Mouse (Mus musculus): ENCODE data around the gene Zfp385c. TPM values are rescaled to one million over a fixed set of nuclear protein-coding genes. Genes with fewer than 3 reads are reported as not detected.

The Zfp385c gene
- polyA plus RNA-seq, 1 experiment: 0.14 TPM

- 73% methylated on average over 8 of the region's 8 CpGs for WGBS
- DNase-seq (ENCODE audit: low read depth, low spot score): no peak
Measured at GRCm38 (mm10) chr11:100577852-100578599, 114.2 kb downstream of the Zfp385c start.

Other genes with a start within 250 kb of the Zfp385c start
- gene Klhl11, start 219.7 kb downstream of the Zfp385c start, polyA plus RNA-seq (2012; rRNA removed): 1.2 and 2.5 TPM in 2 replicates
- gene Acly, start 164.5 kb downstream of the Zfp385c start, polyA plus RNA-seq (2012; rRNA removed): 43.0 and 70.5 TPM in 2 replicates
- gene Ttc25, start 146.8 kb downstream of the Zfp385c start, polyA plus RNA-seq (2012; rRNA removed): 0.12 TPM in 1 of 2 replicates, not detected in the other
- gene Cnp, start 117.6 kb downstream of the Zfp385c start, polyA plus RNA-seq (2012; rRNA removed): 32.5 and 32.8 TPM in 2 replicates
- 88.6 and 112 TPM in 2 replicates for gene Nkiras2, start 73.2 kb downstream of the Zfp385c start, polyA plus RNA-seq (2012; rRNA removed)
- 53.6 and 60.9 TPM in 2 replicates for gene Dnajc7, start 72.3 kb downstream of the Zfp385c start, polyA plus RNA-seq (2012; rRNA removed)
- gene Dhx58, start 11.8 kb upstream of the Zfp385c start, polyA plus RNA-seq (2012; rRNA removed): 6.2 and 11.5 TPM in 2 replicates
- 23.5 and 26.7 TPM in 2 replicates for gene Kat2a, start 20.0 kb upstream of the Zfp385c start, polyA plus RNA-seq (2012; rRNA removed)
- not detected in 2 replicates for gene Hspb9, start 21.4 kb upstream of the Zfp385c start, polyA plus RNA-seq (2012; rRNA removed)
- gene Rab5c, start 45.8 kb upstream of the Zfp385c start, polyA plus RNA-seq (2012; rRNA removed): 255 and 309 TPM in 2 replicates
- gene Kcnh4, start 67.5 kb upstream of the Zfp385c start, polyA plus RNA-seq (2012; rRNA removed): 0.06 and 0.08 TPM in 2 replicates
- gene Hcrt, start 70.5 kb upstream of the Zfp385c start, polyA plus RNA-seq (2012; rRNA removed): not detected in 2 replicates
- 8.5 and 9.8 TPM in 2 replicates for gene Ghdc, start 78.5 kb upstream of the Zfp385c start, polyA plus RNA-seq (2012; rRNA removed)
- gene Stat5b, start 158.3 kb upstream of the Zfp385c start, polyA plus RNA-seq (2012; rRNA removed): 9.5 and 14.2 TPM in 2 replicates
- 6.4 and 8.3 TPM in 2 replicates for gene Stat5a, start 166.9 kb upstream of the Zfp385c start, polyA plus RNA-seq (2012; rRNA removed)
- 102 and 120 TPM in 2 replicates for gene Stat3, start 247.1 kb upstream of the Zfp385c start, polyA plus RNA-seq (2012; rRNA removed)